Mouse (Mus musculus) erythroblast, embryonic 14.5 days (primary cell): ENCODE measurements around the gene Pigm.

Experiments used
- GATA1 ChIP-seq: IDR thresholded peaks from 2 replicates; pipeline ENCODE4 v1.6.1; 2012; ENCODE audit warnings: low read length, inconsistent platforms, mixed read lengths
- TAL1 ChIP-seq: IDR thresholded peaks from 3 replicates; pipeline ENCODE4 v1.6.1; 2012; ENCODE audit warnings: low read length, inconsistent platforms, mixed read lengths

- TF ChIP-seq GATA1 (no peak), TAL1 (no peak)
These were observed 21.0 kb upstream of the Pigm start for GRCm38 (mm10) chr1:172355336-172355735.
